Mouse (Mus musculus) G1E (cell line): ENCODE data around the gene Olfr1136. TPM values are rescaled to one million over a fixed set of nuclear protein-coding genes. Genes with fewer than 3 reads are reported as not detected.

ENCODE experiments used
- ATAC-seq: 2 replicates; pipeline ENCODE4 v1.8.0; 2016; ENCODE audit warnings: mild to moderate bottlenecking; ENCODE audit not compliant: insufficient number of reproducible peaks, poor library complexity, low FRiP score, severe bottlenecking; ENCODE audit errors: extremely low read depth
- DNase-seq: peaks from one replicate; pipeline ENCODE4 v3.0.0; 2012; ENCODE audit warnings: low spot score
- H3K27me3 ChIP-seq: 2 replicates; pipeline ENCODE4 v1.6.1; 2012; ENCODE audit warnings: mild to moderate bottlenecking, low read length, inconsistent platforms; ENCODE audit not compliant: insufficient read depth
- H3K36me3 ChIP-seq: replicated peaks from 2 replicates; pipeline ENCODE3; 2012; ENCODE audit warnings: mild to moderate bottlenecking, inconsistent platforms
- H3K4me1 ChIP-seq: 2 replicates; pipeline ENCODE4 v1.6.1; 2012; ENCODE audit warnings: low read depth, low read length, inconsistent platforms, mixed read lengths; ENCODE audit not compliant: insufficient read depth
- H3K4me3 ChIP-seq: 2 replicates; pipeline ENCODE4 v1.5.1; 2012; ENCODE audit warnings: low read depth, mild to moderate bottlenecking, inconsistent platforms, low read length, moderate library complexity, mixed read lengths
- H3K9me3 ChIP-seq: replicated peaks from 2 replicates; pipeline ENCODE4 v1.6.1; 2012; ENCODE audit warnings: inconsistent platforms
- CTCF ChIP-seq: IDR thresholded peaks from 2 replicates; pipeline ENCODE4 v1.5.1; 2012; ENCODE audit warnings: low read depth, low read length, inconsistent platforms, mixed read lengths
- GATA1 ChIP-seq: IDR thresholded peaks from 2 replicates; pipeline ENCODE4 v1.6.1; 2012; ENCODE audit warnings: borderline replicate concordance, low read length, inconsistent platforms, mixed read lengths
- GATA2 ChIP-seq: IDR thresholded peaks from 2 replicates; pipeline ENCODE4 v1.6.1; 2012; ENCODE audit warnings: low read depth, low read length, inconsistent platforms, borderline replicate concordance
- POLR2AphosphoS5 ChIP-seq: IDR thresholded peaks from 2 replicates; pipeline ENCODE4 v1.6.1; 2012; ENCODE audit warnings: low read depth, low read length, inconsistent platforms; ENCODE audit not compliant: insufficient replicate concordance
- TAL1 ChIP-seq: conservative IDR thresholded peaks from 2 replicates; pipeline ENCODE4 v1.6.1; 2012; ENCODE audit warnings: low read depth, low read length, inconsistent platforms, mixed read lengths
- polyA plus RNA-seq: library from polyadenylated mRNA; stranded (reverse); fragments of >175 nt; gene quantifications from 2 replicates; pipeline ENCODE4 v1.2.3, GENCODE M21; 2012
- total RNA-seq, 2 experiments: library from RNA; stranded (forward) in 1 of 2; stranded (reverse) in 1 of 2; fragments of 200-1000 nt in 1 of 2; fragments of >200 nt in 1 of 2; fragmentation: Nextera tagmentation in 1 of 2; gene quantifications; 2 replicates each; pipeline ENCODE4 v1.2.3; 2014 to 2017

Olfr1136 gene
- total RNA-seq (2014; fragmentation: Nextera tagmentation) (not detected in 2 replicates), total RNA-seq (2017) (0.17 TPM in 1 of 2 replicates, not detected in the other), polyA plus RNA-seq (not detected in 2 replicates)

- ATAC-seq (no peak), DNase-seq (no peak)
- Histone ChIP-seq H3K4me1 (no peaks in the 10 kb centered on the region), H3K27me3 (no peaks in the 10 kb centered on the region), H3K4me3 (no peak within 1 kb of the TSS), H3K9me3 (no peaks in the 10 kb centered on the region), H3K36me3 (no peaks in the 10 kb centered on the region)
- no peak for TF ChIP-seq POLR2AphosphoS5
- no peak for TF ChIP-seq TAL1
- no peak for TF ChIP-seq GATA1
- no peak for TF ChIP-seq GATA2
- TF ChIP-seq CTCF, result no peak
Observed at GRCm38 (mm10) chr2:87693847-87694246, at the start of gene Olfr1136. Gene Olfr1136 (minus strand): TSS chr2:87693947.

DNA sequence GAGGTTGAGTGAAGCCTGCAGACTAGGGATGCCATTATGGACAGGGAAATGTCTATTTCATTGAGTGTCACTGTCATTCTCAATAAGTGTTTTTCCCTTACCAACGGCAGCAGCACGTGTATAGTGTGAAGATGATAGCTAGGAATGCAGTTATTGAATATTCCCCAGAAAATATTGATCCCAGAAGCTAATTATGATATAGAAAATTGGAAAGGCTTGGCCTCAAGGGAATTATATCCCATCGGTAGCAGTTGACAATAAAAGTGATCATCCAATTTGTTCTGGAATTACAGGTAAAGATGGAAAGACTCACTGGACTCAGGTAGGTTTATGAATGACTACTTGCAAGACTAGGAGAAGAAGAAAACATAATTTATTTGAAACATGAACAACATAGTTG lies 49.7 kb upstream of the Olfr1136 start, which contains the start of gene Olfr1140:
Gene Olfr1140 (plus strand): TSS at position 301 of the 400 bp plus-strand sequence.
- no peaks in the 10 kb centered on the region for H3K27me3 ChIP-seq
- no peak for ATAC-seq
- peaks cover 2% of the 10 kb centered on the region; the same call in 1 of the 2 replicates for H3K9me3 ChIP-seq
- DNase-seq, result no peak
- TF ChIP-seq POLR2AphosphoS5 (no peak), CTCF (no peak), GATA1 (no peak), GATA2 (no peak), TAL1 (no peak)
- no peaks in the 10 kb centered on the region for H3K36me3 ChIP-seq
- no peak within 1 kb of the TSS for H3K4me3 ChIP-seq
- H3K4me1 ChIP-seq, result no peaks in the 10 kb centered on the region

- Histone ChIP-seq H3K36me3 (no peaks in the 10 kb centered on the region), H3K9me3 (peaks cover 2% of the 10 kb centered on the region; the same call in 1 of the 2 replicates), H3K4me3 (no peak within 1 kb of the TSS), H3K4me1 (no peaks in the 10 kb centered on the region), H3K27me3 (no peaks in the 10 kb centered on the region)
- DNase-seq (no peak), ATAC-seq (no peak)
- TF ChIP-seq TAL1, result no peak
- TF ChIP-seq CTCF, result no peak
- TF ChIP-seq GATA2, result no peak
- TF ChIP-seq GATA1, result no peak
- no peak for TF ChIP-seq POLR2AphosphoS5
Observed at GRCm38 (mm10) chr2:87739878-87740277, 46.1 kb upstream of the Olfr1136 start, which contains the start of gene Olfr1138. Gene Olfr1138 (minus strand): TSS chr2:87739978.

DNA sequence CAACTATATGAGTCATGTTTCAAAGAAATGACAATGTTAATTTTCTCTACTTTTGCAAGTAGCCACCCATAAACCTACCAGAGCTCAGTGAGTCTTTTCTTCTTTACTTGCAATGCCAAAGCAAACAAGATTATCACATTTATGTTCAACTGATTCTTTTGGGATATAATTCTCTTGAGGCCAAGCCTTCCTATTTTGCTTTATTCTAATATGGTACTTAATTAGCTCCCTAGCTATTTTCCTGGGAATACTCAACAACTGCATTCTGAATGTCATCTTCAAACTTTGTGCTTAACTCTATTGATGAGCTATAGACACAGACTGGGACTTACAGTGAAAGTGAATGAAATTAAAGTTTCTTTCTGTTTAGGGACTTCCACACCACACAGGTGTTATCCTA lies 19.3 kb upstream of the Olfr1136 start, which contains the start of gene Olfr1137:
Gene Olfr1137 (minus strand): TSS at position 101 of the 400 bp plus-strand sequence.
- Histone ChIP-seq H3K36me3 (no peaks in the 10 kb centered on the region), H3K4me3 (no peak within 1 kb of the TSS), H3K9me3 (peaks cover 5% of the 10 kb centered on the region), H3K27me3 (no peaks in the 10 kb centered on the region), H3K4me1 (no peaks in the 10 kb centered on the region)
- TF ChIP-seq POLR2AphosphoS5 (no peak), TAL1 (no peak)
- ATAC-seq (no peak), DNase-seq (no peak)

GRCm38 (mm10) chr2:87673564-87673963 lies 20.2 kb downstream of the Olfr1136 start, which contains the start of gene Olfr1135:
Gene Olfr1135 (minus strand): TSS chr2:87673664.
- Histone ChIP-seq H3K36me3 (no peaks in the 10 kb centered on the region), H3K9me3 (no peaks in the 10 kb centered on the region), H3K4me3 (no peak within 1 kb of the TSS), H3K27me3 (no peaks in the 10 kb centered on the region), H3K4me1 (no peaks in the 10 kb centered on the region)
- no peak for DNase-seq
- TF ChIP-seq TAL1 (no peak), CTCF (no peak), GATA2 (no peak), POLR2AphosphoS5 (no peak), GATA1 (no peak)
- no peak for ATAC-seq

DNA sequence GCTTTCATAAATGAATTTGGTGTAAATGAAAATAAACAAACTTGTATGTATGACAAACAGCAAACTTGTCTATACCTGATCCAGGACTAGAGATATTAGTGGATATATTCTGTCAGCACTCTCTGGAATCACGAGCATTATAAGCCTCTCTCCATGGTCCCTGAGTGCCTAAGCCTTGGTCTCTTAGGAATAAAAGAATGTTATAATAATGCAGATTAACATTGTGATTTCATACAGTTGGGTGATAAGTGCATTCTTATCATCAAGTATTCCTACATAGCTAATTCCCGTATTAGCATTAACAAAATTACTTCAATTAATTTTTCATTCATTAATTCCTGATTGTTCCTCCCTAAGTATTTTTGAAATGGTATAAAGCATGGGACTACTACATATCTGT lies 35.4 kb downstream of the Olfr1136 start, which contains the start of gene Olfr1134:
Gene Olfr1134 (minus strand): TSS at position 101 of the 400 bp plus-strand sequence.
- DNase-seq, result no peak
- no peaks in the 10 kb centered on the region for H3K36me3 ChIP-seq
- ATAC-seq, result no peak
- no peaks in the 10 kb centered on the region for H3K4me1 ChIP-seq
- TF ChIP-seq CTCF, result no peak
- TF ChIP-seq TAL1, result no peak
- no peak for TF ChIP-seq GATA2
- TF ChIP-seq POLR2AphosphoS5, result no peak
- TF ChIP-seq GATA1, result no peak
- peaks cover 9% of the 10 kb centered on the region; the same call in 1 of the 2 replicates for H3K9me3 ChIP-seq
- H3K4me3 ChIP-seq, result no peak within 1 kb of the TSS
- no peaks in the 10 kb centered on the region for H3K27me3 ChIP-seq
